Mouse (Mus musculus) embryonic facial prominence, embryonic 11.5 days (tissue): ENCODE data around the gene Arl2. TPM values are rescaled to one million over a fixed set of nuclear protein-coding genes. Genes with fewer than 3 reads are reported as not detected.
A peak's percentile ranks its signal among the peaks of the same experiment; 100 is the strongest.

Experiments
- ATAC-seq: fragments of 200-750 bp; cut with Nextera tagmentation; replicated peaks from 2 replicates; pipeline ENCODE4 v1.8.0; 2017; ENCODE audit warnings: low read depth; ENCODE audit not compliant: insufficient number of reproducible peaks, low FRiP score, low TSS enrichment
- DNase-seq: peaks from one replicate; pipeline ENCODE4 v3.0.0-alpha.2; 2015; ENCODE audit warnings: low spot score
- H3K27ac ChIP-seq: fragments of 300-500 bp; sonication (generic); replicated peaks from 2 replicates; pipeline ENCODE4 v1.5.1; 2014; ENCODE audit warnings: mild to moderate bottlenecking, low read depth, low read length, control low read depth
- H3K27me3 ChIP-seq: fragments of 300-500 bp; sonication (generic); 2 replicates; pipeline ENCODE4 v1.6.1; 2014; ENCODE audit warnings: mild to moderate bottlenecking, low read length, moderate library complexity, mixed read lengths; ENCODE audit not compliant: control insufficient read depth, insufficient read depth
- H3K36me3 ChIP-seq: fragments of 300-500 bp; sonication (generic); replicated peaks from 2 replicates; pipeline ENCODE4 v1.6.1; 2014; ENCODE audit warnings: low read depth, mild to moderate bottlenecking, low read length, moderate library complexity, mixed read lengths; ENCODE audit not compliant: control insufficient read depth, insufficient read depth
- H3K4me1 ChIP-seq: fragments of 300-500 bp; sonication (generic); 2 replicates; pipeline ENCODE4 v1.6.1; 2014; ENCODE audit warnings: low read length, mixed read lengths; ENCODE audit not compliant: control insufficient read depth, insufficient read depth
- H3K4me2 ChIP-seq: fragments of 300-500 bp; sonication (generic); 2 replicates; pipeline ENCODE4 v1.6.1; 2014; ENCODE audit warnings: low read depth, mild to moderate bottlenecking, control low read depth, low read length, moderate library complexity
- H3K4me3 ChIP-seq: fragments of 300-500 bp; sonication (generic); 2 replicates; pipeline ENCODE4 v1.5.1; 2014; ENCODE audit warnings: low read depth, low read length, control low read depth
- H3K9ac ChIP-seq: fragments of 300-500 bp; sonication (generic); replicated peaks from 2 replicates; pipeline ENCODE4 v1.6.1; 2014; ENCODE audit warnings: mild to moderate bottlenecking, control low read depth, low read length
- H3K9me3 ChIP-seq: fragments of 300-500 bp; sonication (generic); replicated peaks from 2 replicates; pipeline ENCODE4 v1.6.1; 2016; ENCODE audit warnings: mild to moderate bottlenecking, low read length, inconsistent platforms, mixed read lengths; ENCODE audit not compliant: control insufficient read depth
- WGBS: fragments of 180-500 bp; shearing (Covaris S2); extraction: QIAGEN DNeasy Blood & Tissue Kit; methylation state at CpG from one replicate; pipeline ENCODE4 v1.1.7; 2014; 5-methylcytosine and 5-hydroxymethylcytosine counted together
- polyA plus RNA-seq: library from polyadenylated mRNA; unstranded; fragments of >200 nt; fragmentation: Nextera tagmentation; extraction: Ambion mirVana; gene quantifications from 2 replicates; pipeline ENCODE4 v1.2.1, GENCODE M21; 2014

Gene Arl2
- polyA plus RNA-seq = 72.8 and 81.4 TPM in 2 replicates

DNA sequence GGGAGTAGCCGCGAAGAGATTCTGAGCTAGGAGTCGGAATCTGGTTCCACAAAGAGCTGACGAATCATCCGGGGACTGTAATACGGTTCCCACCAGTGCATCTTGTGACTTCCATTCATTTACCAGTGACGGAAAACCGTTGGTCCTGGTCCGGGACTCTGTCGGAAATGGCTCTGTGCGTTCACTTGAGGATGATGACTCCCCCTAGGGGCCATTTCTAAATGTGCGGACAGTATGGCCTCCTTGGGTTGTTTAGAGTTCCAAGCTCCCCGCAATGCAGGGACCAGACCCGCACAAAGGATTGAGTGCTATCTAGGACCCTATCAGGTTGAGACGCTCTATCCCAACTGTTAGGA lies at the start of gene Arl2:
Gene Arl2, minus strand, starts transcription at position 155 of the 356 bp plus-strand sequence.
- no peaks in the 10 kb centered on the region for H3K9me3 ChIP-seq
- no peaks in the 10 kb centered on the region for H3K27me3 ChIP-seq
- DNase-seq = peak; percentile 93
- no peaks in the 10 kb centered on the region for H3K36me3 ChIP-seq
- under 1% methylated on average over 15 of the region's 15 CpGs for WGBS
- peak; percentile 63 for ATAC-seq
- peak within 1 kb of the TSS; percentile 82 for H3K4me2 ChIP-seq
- peak within 1 kb of the TSS; percentile 95 for H3K27ac ChIP-seq
- peak within 1 kb of the TSS; percentile 66 for H3K4me3 ChIP-seq
- no peaks in the 10 kb centered on the region for H3K4me1 ChIP-seq
- peak within 1 kb of the TSS; percentile 87 for H3K9ac ChIP-seq

- no peaks in the 10 kb centered on the region for H3K36me3 ChIP-seq
- no peak within 1 kb of the TSS for H3K4me3 ChIP-seq
- ATAC-seq = no peak
These were observed 42.8 kb upstream of the Arl2 start, which contains the start of gene Majin for GRCm38 (mm10) chr19:6184131-6184530. Gene Majin, plus strand, starts transcription at chr19:6184388.

GRCm38 (mm10) chr19:6182534-6182933 lies 41.2 kb upstream of the Arl2 start:
- Histone ChIP-seq H3K27me3 (no peaks in the 10 kb centered on the region), H3K9me3 (no peaks in the 10 kb centered on the region), H3K4me3 (no peak overlapping the region), H3K27ac (no peak overlapping the region), H3K4me2 (no peak overlapping the region), H3K9ac (no peak overlapping the region), H3K4me1 (no peaks in the 10 kb centered on the region), H3K36me3 (no peaks in the 10 kb centered on the region)
- DNase-seq = no peak
- ATAC-seq = no peak
- WGBS = 16% methylated on average over 3 of the region's 3 CpGs

More at GRCm38 (mm10) chr19:6184131-6184530, 42.8 kb upstream of the Arl2 start, which contains the start of gene Majin:
- Histone ChIP-seq H3K27ac (no peak within 1 kb of the TSS), H3K9ac (no peak within 1 kb of the TSS), H3K9me3 (no peaks in the 10 kb centered on the region), H3K4me1 (no peaks in the 10 kb centered on the region), H3K4me2 (no peak within 1 kb of the TSS), H3K27me3 (no peaks in the 10 kb centered on the region)
- 88% methylated on average over 23 of the region's 23 CpGs for WGBS
- DNase-seq = no peak

GRCm38 (mm10) chr19:6181629-6182028 lies 40.3 kb upstream of the Arl2 start:
- 15% methylated on average over 5 of the region's 5 CpGs for WGBS
- H3K4me3 ChIP-seq = no peak overlapping the region
- no peak overlapping the region for H3K4me2 ChIP-seq
- H3K4me1 ChIP-seq = no peaks in the 10 kb centered on the region
- H3K9me3 ChIP-seq = no peaks in the 10 kb centered on the region
- no peaks in the 10 kb centered on the region for H3K36me3 ChIP-seq
- no peak overlapping the region for H3K9ac ChIP-seq
- ATAC-seq (no peak), DNase-seq (peak; percentile 73)
- no peaks in the 10 kb centered on the region for H3K27me3 ChIP-seq
- no peak overlapping the region for H3K27ac ChIP-seq

DNA sequence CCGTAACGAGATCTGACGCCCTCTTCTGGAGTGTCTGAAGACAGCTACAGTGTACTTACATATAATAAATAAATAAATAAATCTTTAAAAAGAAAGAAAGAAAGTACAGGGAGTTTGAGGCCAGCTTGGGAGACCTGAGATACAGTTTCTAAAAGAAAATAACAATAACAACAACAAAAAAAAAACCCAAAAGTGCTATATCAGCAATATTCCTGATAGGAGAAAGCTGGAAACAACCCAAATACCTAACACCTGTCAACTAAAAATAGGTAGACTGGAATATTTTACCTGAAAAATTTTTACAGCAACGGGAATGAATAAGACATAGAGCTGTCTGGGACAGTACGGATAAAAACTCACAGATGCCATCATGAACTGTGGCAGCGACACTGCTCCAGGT lies 37.4 kb upstream of the Arl2 start:
- Histone ChIP-seq H3K27me3 (no peaks in the 10 kb centered on the region), H3K4me1 (no peaks in the 10 kb centered on the region), H3K9ac (no peak overlapping the region), H3K9me3 (no peaks in the 10 kb centered on the region), H3K4me3 (no peak overlapping the region), H3K27ac (no peak overlapping the region), H3K36me3 (no peaks in the 10 kb centered on the region), H3K4me2 (no peak overlapping the region)
- WGBS = 92% methylated on average over 6 of the region's 6 CpGs
- DNase-seq = no peak
- ATAC-seq = no peak

DNA sequence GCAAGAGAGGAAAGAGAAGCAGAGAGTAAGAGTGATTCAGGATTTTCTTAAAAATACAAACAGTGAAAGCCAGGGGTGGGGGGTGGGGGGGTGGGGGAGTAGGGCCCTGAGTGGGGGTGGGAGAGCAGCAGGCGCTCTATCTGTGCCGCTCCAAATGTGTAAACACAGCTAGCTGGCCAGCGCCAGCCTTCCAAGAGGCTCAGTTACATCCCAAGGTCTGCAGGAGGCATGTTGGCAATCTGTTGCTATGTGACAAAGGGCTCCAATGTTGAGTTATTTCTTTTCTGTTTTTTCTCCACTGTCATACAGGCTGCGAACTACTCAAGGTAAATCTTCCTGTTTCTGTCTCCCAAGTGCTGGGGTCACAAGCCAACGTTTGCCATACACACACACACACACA lies 33.4 kb upstream of the Arl2 start:
- Histone ChIP-seq H3K4me2 (no peak overlapping the region), H3K27ac (no peak overlapping the region), H3K36me3 (no peaks in the 10 kb centered on the region), H3K9me3 (no peaks in the 10 kb centered on the region), H3K9ac (no peak overlapping the region), H3K4me1 (no peaks in the 10 kb centered on the region), H3K4me3 (no peak overlapping the region), H3K27me3 (no peaks in the 10 kb centered on the region)
- DNase-seq (peak; percentile 46), ATAC-seq (no peak)
- WGBS = 48% methylated on average over 5 of the region's 5 CpGs

DNA sequence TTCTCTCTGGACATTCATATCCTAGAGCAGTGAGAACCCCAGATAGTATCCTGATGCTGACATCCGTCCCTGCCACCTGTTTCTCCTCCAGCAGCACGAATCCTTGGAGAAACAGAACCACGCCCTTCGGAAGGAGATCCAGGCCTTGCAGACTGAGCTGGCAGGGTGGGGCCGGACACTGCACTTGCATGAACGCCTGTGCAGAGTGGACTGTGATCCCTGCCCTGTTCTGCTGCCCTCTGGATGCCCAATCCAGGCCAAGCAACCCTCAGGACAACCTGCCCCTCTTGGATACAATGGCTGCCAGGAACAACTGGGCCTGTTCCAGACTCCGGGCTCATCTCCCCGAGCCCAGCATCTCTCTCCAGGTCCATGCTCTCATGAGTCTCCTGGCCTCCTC lies 29.9 kb upstream of the Arl2 start:
- Histone ChIP-seq H3K4me3 (no peak overlapping the region), H3K27me3 (no peaks in the 10 kb centered on the region), H3K9ac (no peak overlapping the region), H3K27ac (no peak overlapping the region), H3K4me1 (no peaks in the 10 kb centered on the region), H3K9me3 (no peaks in the 10 kb centered on the region), H3K4me2 (no peak overlapping the region), H3K36me3 (no peaks in the 10 kb centered on the region)
- 86% methylated on average over 8 of the region's 8 CpGs for WGBS
- DNase-seq = no peak
- ATAC-seq = no peak

- Histone ChIP-seq H3K27me3 (no peaks in the 10 kb centered on the region), H3K9me3 (no peaks in the 10 kb centered on the region), H3K4me1 (no peaks in the 10 kb centered on the region), H3K36me3 (no peaks in the 10 kb centered on the region), H3K4me3 (no peak overlapping the region), H3K4me2 (no peak overlapping the region), H3K9ac (no peak overlapping the region), H3K27ac (no peak overlapping the region)
- no peak for ATAC-seq
- 75% methylated on average over 4 of the region's 4 CpGs for WGBS
- no peak for DNase-seq
These were observed 25.4 kb upstream of the Arl2 start for GRCm38 (mm10) chr19:6166750-6167149.
